Mouse (Mus musculus): Measurements from ENCODE around the gene Gpr141.
"Not testable (repeated sequence)": the region's sequence is repeated elsewhere in the genome, so short reads cannot be mapped to it uniquely, and the experiment has no call there.

The Gpr141 gene

DNA sequence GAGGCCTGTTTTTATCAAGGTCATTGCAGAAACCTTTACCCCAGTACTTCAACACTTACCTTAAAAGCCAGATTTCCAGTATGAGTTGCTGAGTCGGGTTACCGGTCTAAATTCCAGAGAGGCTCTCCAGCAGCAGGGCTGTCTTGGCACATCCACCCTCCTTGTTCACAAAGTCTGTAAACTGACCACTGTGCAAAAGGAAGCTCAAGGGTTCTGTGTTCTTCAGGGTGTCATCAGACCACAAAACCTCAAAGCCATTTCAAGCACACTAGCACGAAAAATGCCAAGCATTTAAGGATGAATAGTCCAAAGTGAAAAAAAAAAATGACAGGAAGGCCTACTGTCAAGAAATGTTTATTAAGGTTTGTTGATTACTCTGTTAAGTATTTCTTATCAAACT, at the start of gene Gpr141:
Gpr141 (minus strand) TSS at position 187 of the 400 bp plus-strand sequence.
- no peak for DNase-seq

DNA sequence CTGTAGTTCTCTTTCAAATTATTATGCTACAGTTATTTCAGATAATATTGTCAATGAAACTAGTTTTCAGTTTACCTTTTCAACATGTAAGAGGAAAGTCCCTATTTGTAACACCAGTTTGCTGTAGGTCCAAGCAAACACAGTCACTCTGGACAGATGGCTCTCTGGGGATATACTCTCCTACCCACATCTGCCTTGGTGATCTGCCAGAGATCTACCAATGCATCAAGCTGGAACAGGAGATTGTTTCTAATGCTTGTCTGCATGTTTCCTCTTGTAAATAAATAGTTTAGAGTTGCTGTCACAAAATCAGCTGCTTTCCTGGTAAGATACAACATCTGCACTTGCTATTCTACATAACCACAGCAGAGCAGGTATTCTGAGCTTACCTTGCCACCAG, 40.2 kb upstream of the Gpr141 start:
- DNase-seq, result no peak

DNA sequence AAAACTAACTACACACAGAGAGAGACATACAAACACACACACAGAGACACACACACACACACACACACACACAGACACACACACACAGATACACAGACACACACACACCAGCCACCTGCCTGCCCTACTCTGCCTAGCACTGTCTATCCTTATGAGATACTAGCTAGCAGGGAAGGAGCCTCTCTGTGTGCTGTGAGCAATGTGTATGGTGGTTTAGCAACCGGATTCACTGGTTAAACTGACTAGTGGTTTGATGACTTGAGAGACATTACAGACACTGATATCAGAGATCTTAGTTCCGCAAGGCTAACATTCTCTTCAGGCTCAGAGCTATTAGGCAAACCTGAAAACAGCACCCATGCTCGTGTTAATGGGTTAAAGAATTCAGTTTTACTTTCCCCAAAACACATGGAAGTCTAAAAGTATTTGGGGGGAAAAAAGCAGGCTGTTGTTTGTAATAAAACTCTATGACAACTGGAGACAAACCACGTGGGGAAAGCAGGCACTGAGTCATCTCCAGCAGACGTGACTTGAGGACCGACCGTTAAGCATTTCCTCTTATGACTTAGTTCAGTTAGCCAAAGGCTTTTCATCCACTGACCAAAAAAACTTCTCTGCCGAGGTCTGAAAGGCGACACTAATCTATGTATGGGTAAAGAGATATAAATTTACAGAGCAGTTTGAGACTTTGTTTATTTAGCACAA, 30.7 kb upstream of the Gpr141 start:
- DNase-seq, result no peak

DNA sequence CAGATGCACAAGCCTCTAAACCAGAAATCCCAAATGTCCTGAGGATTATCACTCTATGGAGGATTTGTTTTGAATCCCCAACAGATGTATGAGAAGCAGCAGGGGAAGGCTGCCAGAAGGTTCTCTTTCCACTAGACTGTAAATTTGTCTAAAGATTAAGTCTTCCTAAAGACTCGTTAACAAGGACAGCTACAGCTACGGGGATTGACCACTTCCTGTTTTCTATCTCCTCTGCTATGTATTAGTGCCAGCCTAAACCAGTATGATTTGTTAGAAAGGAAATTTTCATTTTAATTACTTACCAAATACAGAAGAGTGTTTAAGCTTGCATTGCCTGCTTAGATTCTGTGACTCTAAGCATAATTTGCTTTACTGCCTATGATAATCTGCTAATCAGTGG, 30.0 kb upstream of the Gpr141 start:
- DNase-seq, result no peak

DNA sequence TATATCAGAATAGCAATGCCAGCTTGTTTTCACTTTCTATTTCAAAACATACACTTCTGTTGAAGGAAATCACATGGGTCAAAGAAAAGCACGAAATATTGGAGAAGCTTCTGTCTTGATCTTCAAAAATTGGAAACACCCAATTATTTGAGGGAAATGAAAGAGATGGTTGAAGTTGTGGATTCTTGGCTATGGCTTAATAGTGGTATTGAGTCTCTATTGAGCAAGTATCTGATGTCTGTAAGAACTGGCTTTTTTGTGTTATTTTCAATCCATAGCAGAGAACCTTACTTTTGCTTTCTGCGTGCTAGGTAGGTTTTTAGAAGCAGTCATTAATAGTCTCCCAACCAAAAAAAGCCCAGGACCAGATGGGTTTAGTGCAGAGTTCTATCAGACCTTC, 19.4 kb upstream of the Gpr141 start:
- DNase-seq, result no peak

DNA sequence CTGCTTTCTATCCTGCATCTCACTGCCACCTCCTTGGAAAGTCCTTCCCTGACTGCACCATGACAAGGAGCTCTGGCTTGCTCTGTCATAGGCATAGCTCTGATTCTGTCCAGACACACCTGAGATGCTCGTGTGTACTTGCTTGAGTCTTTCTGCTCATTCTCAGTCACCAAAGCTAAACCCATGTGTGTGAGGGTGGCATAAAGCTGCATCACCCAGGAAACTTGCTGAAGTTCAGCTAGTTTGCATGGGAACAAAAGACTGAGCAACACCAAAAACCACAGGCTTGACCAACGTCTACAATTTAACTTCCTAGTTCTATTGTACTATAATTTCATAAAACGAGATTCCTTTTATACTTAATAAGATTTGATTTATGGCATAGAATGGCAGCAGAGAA, 18.6 kb upstream of the Gpr141 start:
- DNase-seq, result no peak

DNA sequence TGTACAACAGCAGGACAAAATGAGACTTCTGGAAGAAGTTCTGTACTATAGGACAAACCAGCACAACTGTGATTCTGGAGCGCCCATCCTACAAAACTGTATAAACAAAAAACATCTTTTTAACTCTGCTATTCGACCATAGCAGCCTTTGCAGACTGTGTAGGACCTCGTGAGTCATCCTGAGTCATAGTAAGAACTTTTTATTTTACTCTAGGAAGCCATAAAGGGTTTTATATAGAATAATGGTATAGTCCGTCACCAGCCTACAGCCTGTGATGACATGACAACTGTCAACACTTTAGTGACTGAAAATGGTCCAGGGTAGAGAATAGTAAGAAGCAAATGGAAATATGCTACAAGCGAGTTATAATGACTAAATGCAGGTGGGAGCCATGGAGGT, 17.6 kb upstream of the Gpr141 start:
- DNase-seq, result no peak

DNA sequence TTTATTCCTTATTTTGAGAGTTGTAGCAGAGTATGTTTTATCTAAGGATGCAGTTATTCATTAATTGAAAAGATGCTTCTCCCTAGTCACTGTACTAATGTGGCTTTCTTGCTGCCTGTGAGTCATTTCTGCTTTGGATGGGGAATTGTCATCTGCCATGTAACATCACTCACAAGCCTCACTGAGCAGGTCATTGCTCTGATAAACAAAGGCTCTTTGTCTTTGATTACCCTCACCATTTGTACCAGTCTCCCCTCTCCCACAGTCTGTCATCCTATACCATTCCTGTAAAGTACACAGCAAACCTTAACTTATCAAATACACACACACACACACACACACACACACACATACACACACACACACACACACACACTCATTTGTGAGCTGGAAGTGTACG, 16.1 kb upstream of the Gpr141 start:
- no peak for DNase-seq

DNA sequence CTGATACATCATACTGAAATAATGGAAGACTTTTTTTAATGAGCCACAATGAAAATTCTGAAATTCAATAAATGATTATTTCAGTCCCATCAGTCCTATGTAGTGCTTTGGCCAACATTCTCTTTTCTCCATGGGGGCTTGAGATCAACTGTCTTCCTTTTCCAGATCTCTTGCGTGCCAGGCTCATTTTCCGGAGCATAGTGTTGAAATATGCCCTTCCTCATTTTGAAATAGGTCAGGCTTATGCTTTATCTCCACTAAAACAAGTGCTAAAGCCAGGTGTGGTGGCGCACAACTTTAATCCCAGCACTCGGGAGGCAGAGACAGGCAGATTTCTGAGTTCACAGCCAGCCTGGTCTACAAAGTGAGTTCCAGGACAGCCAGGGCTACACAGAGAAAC, 6.5 kb upstream of the Gpr141 start:
- DNase-seq, result no peak

DNA sequence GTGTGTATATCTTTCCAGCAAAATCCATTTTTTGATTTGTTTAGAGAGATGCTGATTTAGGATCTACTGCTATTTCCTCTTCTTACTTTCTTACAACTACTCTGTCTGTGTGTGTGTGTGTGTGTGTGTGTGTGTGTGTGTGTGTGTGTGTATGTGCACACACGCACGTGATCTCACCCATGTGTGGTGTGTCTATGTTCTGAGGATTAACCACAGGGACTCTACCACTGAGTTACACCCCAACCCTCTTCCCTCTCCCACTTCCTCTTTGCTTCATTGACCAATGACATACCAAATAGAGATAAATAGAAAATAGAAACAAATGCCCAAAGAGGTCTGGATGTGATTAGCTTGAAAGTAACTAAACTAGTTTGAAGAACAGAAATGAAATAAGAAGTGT, 4.0 kb upstream of the Gpr141 start:
- no peak for DNase-seq

DNA sequence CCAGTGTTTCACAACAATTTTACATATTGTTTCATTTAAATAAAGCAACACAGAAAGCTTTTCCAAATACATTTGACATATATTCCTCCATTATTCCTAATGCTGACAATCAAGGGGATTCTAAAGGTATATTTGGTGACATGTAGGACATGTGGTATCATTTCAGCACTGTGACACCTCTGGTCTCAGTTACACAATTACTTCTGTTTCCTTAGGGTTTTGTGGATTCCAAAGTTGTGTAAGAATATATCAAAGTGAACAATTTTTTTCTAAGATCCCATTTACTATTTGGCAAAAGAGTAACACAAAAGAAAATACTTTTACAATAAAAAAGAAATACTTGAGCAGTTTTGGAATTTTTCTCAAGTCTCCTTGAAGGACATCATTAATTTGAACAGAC, 2.4 kb downstream of the Gpr141 start:
- DNase-seq, result no peak

DNA sequence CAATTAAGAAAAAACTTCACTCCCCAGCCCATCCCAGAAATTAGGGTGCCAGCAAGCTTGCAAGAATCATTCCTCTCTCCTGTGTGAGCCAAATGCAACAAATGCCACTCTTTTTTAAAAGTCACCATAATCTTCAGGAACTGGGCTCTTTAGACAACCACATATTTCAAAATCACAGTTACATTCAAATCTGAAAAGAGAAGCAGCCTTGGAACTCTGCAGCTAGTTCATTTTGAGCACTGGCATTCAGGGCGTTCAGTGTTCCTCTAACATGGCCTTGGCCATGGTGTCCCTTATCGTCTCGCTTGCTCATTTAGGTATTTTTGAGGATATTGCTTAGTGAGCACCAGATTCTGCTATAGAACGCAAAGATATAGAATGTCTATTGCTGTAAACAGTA, 4.1 kb downstream of the Gpr141 start:
- no peak for DNase-seq

DNA sequence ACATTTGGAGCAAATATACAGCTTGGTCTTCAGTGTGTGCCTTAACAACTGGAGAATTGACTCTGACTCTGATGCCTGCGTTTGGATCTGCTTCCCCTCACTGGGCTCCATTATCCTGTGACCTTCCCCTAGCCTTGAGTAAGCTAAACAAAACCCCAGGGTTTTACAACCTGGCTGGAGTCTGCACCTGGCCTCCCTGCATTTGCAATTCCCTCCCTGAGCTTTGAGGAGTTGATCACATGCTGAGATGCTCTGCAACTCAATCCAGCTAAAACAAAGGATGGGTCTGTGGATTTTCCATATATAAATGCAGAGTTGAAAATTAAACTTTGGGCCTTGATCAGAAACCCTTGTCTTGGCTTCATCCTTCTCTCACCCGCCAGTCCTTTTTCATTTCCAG, 4.8 kb downstream of the Gpr141 start:
- DNase-seq, result no peak

DNA sequence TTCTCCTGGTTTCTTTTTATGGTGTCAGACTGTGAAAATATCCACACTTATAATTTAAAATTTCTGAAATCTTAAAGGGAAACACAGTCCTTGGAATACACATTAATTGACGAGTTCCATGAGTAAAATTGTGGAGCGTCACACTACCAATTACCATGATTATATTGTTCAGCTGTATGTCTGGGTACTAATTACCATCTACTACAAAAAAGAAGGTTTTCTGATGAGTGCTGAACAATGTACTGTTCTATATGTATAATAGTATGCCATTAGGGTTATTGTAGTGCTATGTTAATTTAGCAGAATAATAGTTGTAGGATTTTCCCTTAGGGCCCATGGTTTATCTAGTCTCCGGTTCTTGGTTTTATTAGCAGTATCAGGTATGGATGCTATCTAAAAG, 29.1 kb downstream of the Gpr141 start:
- no peak for DNase-seq

DNA sequence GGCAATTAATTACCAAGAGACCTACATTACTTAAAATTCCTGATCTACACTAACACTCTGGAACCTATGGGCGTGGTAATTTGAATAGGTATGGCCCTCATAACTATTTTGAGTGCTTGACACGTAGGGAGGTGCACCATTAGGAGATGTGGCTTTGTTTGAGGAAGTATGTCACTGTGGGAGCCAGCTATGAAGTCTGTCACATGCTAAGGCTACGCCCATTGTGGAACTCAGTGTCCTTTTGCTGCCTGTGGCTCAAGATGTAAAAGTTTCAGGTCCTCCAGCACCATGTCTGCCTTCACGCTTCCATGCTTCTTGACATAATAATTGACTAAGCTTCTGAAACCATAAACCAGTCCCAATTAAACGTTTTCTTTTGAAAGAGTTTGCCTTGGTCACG, 29.6 kb downstream of the Gpr141 start:
- no peak for DNase-seq

DNA sequence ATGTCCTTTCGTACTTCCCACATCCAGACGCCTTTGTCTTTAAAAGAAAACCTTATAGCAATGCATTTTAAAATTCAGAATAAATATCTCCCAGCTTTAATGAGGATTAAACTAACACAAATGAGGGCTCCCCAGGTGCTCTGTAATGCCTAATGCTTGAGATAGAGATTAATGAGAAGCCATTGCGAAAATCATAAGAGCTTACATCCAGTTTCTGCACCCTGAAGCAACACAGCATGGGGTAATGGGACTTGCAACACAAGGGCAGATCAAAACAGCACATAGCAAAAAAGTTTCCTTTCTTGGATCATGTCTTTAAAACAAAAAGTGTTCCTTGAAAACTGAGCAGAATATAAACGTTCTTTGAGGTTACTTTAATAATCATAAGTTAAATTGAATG, 30.3 kb downstream of the Gpr141 start:
- DNase-seq, result no peak

DNA sequence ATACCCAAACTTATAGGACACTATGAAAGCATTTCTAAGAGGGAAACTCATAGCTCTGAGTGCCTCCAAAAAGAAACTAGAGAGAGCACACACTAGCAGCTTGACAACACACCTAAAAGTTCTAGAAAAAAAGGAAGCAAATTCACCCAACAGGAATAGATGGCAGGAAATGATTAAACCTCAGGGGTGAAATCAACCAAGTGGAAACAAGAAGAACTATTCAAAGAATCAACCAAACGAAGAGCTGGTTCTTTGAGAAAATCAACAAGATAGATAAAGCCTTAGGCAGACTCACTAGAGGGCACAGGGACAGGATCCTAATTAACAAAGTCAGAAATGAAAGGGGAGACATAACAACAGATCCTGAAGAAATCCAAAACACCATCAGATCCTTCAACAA, 36.1 kb downstream of the Gpr141 start:
- not testable (repeated sequence) for DNase-seq

DNA sequence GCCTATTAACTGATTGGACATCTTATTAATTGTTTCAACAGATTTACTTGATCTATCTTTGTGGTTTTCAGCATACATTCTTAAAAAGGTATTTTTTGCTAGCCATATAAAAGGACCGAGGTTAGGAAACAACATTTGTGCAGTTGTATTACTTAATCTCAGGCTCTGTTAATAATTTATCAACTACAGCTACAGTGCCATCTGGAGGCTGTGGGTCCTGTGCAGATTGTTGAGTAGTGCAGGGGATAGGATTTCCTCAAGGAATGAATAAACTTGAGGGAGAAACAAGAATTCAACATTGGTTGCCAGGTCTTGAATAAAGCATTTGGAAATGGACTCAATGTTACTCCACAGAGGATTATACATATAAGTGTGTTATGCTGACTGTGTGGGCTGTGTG, 53.9 kb downstream of the Gpr141 start:
- no peak for DNase-seq

DNA sequence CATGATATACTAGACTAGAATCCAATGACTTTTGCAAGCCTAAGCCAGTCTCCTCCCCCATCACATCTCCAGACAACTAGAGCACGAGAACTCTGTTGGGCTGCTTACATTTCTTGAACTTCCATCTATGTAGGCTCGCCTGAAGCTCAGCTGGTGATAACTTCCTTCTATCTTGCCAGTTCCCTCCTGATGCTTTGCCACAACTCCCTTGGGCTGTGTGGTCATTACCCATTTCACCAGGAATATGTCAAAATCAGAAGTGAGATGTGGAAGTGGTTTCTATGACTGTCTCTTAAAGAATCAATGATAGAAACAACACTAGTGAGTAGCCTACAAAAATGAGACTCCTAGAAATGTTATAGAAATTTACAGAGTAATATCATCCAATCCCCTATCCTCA, 56.9 kb downstream of the Gpr141 start:
- DNase-seq, result no peak

DNA sequence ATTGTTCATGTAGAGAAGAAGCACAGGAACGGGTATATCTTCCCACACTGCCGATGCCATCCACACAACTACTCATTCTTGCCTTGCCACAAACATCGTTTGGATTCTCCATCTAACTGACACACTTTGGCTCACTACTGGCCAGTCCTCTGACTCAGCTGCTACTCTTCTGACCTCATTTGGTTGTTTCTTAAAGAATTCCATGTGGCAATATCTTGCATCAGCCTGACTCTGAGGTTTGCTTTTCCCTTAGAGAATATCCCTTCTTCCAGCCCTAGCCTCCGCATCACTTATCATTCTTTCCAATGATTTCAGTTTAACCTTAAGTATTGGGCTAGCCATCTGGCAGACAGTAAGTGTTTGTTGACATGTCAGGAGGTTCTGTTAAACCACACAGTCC, 59.8 kb downstream of the Gpr141 start:
- DNase-seq, result no peak

DNA sequence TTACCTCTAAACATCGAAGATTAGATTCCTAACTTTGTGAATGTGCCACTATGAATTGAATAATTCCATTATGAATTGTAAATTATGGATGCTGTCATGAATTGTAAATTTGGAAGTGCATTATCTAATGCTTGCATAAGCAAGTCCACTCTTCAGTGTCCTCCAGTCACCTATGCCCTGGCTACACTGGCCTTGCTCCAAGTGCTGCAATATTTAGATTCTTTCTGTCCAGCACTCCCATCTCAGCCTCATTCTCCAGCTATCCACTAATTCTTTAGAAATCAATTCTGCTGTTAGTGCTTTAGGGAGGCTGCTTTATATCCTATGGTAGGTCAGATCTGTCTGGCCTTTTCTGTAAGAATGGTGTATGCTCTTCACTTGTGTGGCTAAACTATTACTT, 60.8 kb downstream of the Gpr141 start:
- no peak for DNase-seq

DNA sequence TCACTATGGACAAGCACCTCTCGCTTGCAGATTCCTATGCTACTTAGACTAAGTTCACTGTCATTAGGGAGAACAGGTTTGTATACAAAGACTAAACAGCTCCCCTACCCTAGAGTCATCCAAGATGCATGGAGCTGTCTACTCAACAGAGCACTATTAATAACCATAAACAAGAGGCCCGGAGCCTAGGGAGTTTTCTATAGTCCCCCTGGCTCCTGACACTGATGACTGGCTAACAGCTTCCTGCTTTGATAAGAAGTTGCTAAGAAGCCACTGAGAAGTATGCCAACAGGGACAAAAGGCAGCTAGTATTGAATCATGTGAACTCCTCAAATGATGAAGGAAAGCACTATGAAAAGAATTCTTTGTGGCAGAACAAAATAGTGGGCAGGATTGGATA, 78.3 kb downstream of the Gpr141 start:
- DNase-seq, result no peak

DNA sequence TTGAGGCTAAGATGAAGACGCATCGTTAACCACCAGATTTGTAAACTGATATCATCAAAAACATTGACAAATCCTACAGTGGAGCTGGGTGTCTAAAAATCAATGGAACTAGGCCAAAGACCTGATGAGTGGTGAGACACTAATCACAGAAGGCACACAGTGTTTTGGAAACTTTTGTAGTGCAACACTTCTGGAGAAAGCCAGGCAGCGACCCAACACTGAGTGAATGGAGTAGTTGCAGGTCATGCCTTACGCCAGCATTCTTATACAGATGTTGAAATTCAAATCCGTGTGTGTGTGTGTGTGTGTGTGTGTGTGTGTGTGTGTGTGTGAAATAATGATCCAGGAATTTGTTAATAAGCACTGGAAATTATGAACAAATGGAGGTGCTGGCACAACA, 79.5 kb downstream of the Gpr141 start:
- DNase-seq, result no peak

DNA sequence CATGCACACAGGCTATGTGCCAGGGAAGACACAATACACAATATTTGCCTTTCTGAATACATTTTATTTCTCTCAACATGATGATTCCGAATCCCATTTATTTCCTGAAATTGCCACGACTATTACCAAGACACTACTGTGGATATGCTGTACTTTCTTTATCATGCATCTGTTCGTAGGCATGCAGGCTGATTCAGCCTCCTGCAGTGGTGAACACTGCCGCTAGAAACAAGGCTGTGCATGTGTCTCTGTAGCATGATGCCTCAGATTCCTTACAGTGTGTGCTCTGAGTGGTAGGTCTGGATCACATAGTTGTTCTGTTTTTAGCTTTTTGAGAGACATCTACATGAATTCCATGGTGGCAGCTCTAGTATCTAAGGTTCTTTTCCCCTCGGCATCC, 89.5 kb downstream of the Gpr141 start:
- no peak for DNase-seq

DNA sequence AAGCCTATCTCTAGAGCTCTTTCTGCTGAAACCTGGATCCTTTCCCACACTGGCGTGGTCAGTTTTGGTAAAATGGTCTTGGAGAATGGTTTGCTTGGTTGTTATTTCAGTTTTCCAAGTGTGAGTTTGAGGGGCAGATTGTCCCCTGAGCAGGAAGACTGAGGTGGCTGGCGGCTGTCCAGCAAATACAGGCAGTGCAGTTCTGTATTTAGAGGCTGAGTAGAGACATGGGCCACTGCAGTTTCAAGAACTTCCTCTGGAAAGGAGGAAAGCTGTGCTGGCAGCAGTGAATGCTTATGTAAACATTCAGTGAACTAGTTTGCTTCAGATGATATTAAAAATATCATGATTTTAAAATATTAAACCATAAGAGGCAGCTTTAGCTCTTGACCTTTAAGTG, 93.2 kb downstream of the Gpr141 start:
- no peak for DNase-seq

DNA sequence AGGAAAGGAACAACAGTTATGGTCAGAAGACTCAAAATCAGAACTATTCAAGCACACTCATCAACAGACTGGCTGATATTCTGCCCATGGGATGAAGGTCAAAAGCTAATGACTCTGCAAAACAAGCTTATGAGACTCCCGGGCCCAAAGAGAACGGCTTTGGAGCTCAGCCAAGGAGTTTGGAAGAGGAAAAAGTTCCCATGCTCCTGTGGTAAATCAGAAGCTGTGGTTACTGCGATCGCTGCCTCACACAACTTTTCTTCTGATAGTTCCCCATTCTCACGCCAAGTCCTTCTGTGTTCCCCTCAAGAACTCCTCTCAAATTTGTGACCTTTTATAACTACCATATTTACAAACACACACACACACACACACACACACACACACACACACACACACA, 105.1 kb downstream of the Gpr141 start:
- no peak for DNase-seq
